Mouse (Mus musculus): ENCODE measurements around the gene Pex11a. TPM values are rescaled to one million over a fixed set of nuclear protein-coding genes. Genes with fewer than 3 reads are reported as not detected.

Pex11a gene
- total RNA-seq, 2 experiments from 2014 or later, result 10.4 to 11.7 TPM

DNA sequence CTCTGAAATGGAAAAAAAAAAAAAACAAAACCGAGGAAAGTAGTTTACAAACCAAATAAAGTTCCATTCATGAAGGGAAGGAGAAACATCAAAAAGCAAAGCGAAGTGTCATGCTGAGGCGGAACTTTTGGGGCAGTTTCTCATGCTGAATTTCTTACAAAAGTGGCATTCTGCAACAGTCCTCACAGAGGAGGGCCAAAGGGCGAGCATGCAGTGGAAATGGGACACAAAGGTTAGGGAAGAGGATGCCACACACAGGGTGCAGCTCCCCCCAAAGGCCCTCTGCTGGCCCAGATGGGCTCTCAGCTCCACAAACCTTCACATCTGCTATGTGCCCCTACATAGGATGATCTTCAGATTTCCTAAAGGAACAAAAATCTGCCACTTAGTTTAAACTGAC lies 2.7 kb downstream of the Pex11a start:
- no peak for DNase-seq (ENCODE audit: low spot score in 2 of 2)

DNA sequence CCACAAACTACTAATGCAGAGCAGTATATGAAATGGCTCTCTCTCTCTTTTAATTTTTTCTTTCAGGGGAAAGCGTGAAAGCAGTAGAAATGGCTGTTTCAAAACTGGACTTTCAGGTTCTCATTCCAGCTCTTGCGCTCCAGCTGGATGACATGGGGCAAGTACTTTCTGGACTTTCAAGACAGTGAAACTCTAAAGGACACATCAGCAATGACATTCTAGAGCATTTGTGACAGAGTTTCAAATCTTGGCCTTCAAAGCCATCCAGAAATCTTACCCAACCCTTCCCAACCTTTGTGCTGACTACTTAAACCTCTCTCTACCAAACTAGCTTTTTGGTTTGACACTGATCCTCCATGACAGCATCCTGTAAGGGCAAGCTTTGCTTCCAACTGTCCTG lies 4.0 kb downstream of the Pex11a start:
- DNase-seq (ENCODE audit: low spot score in 2 of 2), result no peak

DNA sequence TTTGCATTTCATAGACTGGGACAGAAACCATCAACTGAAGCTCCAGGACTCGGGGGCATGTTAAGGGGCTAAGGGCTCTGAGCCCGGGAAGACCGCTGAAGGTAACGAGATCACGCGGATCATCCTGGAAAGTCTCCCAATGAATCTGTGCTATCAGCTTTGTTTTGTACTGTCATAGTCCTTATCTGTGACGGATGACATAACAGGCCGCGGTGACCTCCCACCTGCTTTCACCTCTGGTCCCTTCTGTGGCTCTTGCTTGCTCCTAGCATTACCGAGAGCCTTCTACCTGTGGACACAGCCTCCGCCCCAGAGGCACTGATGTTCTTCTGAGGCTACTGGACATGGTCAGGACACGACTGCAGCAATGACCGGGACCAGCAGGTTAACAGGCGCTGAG lies 6.4 kb downstream of the Pex11a start:
- no peak for DNase-seq (ENCODE audit: low spot score in 2 of 2)

DNA sequence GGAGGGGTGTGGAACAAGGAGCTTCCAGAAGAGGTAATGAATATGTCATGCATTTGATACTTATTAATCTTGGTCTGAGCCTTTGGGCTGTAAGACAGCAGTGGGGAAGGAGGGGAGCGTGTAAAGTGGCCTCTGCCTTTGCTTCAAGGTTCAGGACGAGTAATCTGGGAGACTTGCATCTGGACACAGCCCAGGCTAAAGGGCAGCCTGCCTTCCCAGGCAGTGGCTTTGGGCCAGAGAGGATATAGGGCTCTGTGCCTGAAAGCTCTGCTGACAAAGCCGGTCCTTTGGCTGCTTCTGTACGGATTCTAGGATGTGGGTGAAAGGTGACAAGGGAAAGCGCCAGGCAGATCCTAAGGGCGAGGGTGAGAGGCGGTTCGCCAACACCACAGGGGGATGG lies 8.4 kb downstream of the Pex11a start:
- DNase-seq (ENCODE audit: low spot score in 2 of 2), result peak in 1 of 2 experiments; percentile 36

DNA sequence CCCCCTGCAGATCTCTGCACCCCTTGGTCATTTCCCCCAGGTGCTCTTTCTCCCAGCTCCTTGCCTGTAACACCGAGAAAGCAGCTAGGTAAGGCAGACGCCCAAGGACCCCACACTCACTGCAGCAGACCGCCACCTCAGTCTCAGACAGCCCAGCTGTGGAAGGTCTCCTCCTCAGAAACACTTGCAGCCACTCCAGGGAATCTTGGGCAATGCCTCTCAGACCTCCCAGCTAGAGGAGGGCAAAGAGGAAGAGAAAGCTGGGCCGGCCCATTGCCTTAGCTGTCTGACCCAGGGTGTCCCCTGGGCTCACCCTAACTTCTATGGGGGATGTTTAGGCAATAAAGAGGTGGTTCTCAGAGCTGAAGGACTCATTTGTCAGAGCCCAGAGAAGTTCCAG lies 10.3 kb downstream of the Pex11a start, which contains the start of gene Plin1:
Plin1 (minus strand) TSS at position 282 of the 400 bp plus-strand sequence.
- no peak for DNase-seq (ENCODE audit: low spot score in 2 of 2)

DNA sequence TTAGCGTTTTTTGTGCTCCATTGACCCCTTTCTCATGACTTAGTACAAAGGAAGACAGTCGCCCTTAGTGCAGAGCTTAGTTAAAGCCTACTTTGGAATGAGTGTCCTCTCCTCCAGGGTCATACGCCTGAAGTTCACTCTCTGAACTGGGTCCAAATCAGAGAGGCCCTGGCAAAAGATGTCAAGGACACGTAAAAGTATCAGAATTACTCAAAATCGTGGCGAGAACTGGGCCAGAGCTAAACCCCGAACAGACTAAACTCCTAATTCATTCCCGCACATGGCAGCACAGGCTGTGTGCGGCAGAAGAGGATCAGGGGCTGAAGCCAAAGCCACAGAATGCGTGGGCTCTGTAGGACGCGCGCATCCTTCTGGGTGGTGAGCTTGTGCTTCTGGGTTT lies 11.5 kb downstream of the Pex11a start:
- no peak for DNase-seq (ENCODE audit: low spot score in 2 of 2)

DNA sequence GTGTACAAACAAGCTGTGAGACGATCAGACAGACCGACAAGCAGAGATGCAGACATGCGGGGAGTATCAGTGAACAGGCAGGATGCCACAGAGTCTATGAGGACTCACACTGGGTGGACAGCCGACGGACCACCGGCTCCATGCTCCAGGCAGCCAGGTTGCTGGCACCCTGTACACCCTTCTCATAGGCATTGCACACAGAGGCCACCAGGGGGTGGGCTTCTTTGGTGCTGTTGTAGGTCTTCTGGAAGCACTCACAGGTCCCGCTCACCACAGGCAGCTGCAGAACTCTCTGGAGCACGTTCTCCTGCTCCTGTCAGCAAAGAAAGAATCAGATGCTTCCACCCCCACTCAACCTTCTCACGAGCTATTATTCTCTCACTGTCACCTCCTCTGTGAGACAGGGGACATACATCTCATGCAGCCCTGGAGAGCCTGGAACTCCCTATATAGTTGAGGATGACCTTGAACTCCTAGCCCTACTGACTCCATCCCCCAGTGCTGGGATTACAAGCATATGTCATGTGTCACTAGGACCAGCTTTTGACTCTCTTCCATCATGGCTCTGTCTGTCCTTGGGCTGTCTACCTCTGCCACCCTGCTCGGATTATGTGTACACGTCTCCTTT lies 13.1 kb downstream of the Pex11a start:
- DNase-seq (ENCODE audit: low spot score in 2 of 2), result no peak

DNA sequence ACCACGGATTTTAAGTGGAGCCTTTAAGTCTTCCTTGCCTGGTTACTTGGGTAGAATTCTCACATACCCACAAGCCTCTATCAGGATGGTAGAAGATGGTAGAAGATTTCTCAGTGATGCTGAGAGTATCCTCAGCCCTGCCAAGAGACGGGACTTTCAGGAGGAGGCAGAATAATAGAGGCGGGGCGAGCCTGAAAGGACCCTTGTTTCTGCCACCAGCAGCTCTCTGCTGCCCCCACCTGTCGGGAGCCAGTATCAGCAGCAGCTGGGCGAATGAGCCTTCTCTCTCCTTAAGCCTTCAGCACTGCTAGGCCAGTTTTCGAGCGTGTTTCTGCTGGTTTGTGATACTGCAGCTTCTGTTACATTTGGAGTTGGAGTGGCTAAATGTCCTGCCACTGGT lies 13.8 kb downstream of the Pex11a start:
- DNase-seq (ENCODE audit: low spot score in 2 of 2), result peak; percentile 81 to 82

DNA sequence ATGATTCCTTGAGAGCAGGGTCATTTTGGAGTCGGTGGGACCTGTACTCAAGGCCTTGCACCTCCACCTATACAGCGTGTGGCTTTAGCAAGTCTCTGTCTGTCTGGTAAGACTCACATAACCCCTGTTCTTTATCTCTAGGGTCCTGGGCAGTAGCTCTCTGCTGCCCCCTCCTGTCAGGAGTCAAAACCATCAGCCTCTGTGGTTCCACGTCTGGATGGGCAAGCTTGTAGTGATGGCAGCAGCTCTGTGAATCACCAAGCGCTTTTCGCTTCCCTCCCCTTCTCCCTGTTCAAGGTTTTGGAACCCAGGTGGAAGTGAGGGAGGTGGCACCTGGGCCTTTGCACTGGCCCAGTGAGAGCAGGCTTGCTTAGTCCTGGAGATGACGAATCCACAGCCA lies 14.7 kb downstream of the Pex11a start:
- peak; percentile 67 to 73 for DNase-seq (ENCODE audit: low spot score in 2 of 2)

DNA sequence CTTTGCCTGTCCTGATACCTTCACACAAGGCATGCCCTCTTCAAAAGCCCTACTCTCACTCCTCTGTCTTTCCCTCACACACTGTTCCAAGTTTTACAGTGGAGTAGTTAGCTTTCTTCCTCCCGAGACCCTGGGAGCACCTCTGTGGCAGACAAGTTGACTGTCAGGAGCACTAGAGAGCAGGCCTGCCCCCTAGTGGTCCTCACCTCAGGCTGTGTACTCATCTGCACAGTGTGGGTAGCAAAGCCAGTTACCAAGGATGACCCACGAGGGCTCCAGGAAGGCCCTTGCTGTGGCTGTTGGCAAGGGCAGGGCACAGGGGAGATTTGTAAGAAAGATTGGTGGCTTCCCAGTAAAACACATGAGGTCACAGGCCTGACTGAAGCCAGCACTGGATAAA lies 15.8 kb downstream of the Pex11a start:
- DNase-seq (ENCODE audit: low spot score in 2 of 2), result peak; percentile 56 to 68

DNA sequence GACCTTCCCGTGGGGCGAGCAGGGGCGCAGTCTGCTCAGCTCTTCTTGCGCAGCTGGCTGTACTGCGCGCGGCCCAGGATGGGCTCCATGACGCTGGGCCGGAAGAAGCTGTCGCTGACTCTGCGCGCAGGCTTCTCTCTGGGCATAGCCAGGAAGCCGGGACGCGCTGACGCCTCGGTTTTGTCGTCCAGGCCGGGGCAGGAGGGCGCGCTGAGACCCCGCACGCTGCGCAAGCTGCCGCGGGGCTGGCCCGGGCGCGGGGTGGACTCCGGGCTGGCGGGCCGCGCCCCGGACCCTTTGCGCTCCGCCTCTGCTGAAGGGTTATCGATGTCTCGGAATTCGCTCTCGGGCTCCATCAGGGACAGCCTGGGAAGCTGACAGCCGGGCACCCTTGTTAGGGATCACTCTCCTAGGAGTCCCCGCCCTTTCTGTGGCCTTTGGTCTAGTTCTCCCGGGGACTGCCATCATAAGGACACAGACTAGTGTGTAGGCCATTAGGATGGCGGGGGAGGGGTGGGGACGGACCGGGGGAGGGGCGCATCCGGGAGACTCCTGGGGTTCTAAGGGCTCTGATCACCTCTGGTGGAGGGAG lies 21.4 kb downstream of the Pex11a start:
- peak; percentile 58 to 62 for DNase-seq (ENCODE audit: low spot score in 2 of 2)

DNA sequence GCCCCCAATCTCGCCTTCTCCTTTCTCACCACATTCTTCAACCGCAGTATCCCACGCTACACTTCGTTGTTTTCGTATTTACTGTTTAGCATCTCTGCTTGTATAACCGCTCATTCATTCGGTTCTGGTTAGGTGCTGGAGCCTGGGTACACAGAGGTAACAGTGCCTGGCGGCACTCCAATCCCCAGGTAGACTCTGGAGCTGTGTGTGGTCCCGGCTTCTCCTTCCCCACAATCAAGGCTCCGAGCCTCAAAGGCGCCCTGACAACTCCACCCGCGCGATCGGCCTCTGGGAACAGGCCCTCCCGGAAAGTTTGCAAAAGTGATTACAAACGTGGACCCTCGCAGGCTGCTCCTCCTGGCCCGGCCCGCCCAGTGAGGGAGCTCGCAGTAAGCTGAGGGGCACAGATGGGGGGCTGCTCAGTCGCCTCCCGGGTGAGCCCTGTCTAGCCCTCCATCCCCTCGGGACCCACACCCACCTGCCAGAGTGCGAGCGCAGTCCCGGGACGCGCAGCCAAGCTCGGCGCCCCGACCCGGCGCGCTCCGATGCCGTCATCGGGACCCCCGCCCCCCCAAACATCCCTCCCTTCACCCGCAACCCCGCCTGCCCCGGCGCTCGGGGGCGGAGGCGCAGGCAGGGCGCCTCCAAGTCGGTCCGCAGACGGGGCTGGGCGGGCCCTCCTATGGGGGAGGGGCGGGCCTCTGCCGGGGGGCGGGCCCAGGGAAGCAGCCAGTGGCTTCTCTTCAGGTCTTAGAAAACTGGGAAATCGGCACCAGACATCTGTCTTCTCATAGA lies 27.5 kb downstream of the Pex11a start, which contains the start of gene Kif7:
Kif7 (minus strand) TSS at position 534 of the 795 bp plus-strand sequence.
- DNase-seq (ENCODE audit: low spot score in 2 of 2), result peak; percentile 50 to 76

DNA sequence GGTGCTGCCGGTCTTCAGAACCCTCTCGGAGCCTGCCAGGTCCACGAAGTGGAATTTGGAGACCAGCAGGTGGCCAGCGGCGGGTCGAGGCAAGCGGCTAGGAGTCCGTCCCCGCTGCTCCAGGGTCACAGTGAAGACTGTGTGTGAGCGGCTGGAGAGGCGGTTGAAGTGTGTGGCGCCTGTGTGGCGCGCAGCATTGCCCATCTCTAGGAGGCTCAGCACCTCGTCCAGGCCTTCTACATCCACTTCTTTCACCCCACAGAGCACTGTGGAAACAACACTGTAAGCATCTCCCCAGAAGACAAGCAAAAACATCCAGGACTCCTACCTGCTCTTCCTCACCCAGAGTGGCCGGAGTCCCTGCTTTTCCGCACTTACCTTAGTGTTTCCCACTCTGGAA lies 32.1 kb downstream of the Pex11a start:
- DNase-seq (ENCODE audit: low spot score in 2 of 2), result no peak

DNA sequence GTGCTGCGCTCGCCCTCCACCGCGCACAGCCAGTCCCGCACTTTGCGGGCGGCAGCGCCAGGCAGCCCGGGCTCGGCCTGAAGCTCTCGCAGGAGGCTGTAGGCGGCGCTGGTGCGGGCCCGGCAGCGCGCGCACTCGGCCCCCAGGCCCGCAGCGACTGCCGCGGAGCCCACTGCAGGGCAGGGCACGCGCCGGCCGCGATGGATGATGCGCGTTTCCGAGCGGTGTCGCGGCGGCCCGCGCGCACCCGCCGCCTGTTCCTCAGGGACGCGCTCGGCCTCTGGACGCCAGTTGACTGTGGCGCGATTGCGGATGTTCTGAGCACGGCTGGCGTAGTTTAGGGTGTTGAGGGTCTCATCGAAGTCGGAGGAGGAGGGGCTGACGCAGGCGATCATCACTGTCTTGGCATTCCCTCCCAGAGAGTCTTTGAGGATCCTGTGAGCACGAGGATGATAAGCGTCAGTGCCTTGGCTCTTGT lies 32.8 kb downstream of the Pex11a start:
- peak; percentile 59 to 79 for DNase-seq (ENCODE audit: low spot score in 2 of 2)

DNA sequence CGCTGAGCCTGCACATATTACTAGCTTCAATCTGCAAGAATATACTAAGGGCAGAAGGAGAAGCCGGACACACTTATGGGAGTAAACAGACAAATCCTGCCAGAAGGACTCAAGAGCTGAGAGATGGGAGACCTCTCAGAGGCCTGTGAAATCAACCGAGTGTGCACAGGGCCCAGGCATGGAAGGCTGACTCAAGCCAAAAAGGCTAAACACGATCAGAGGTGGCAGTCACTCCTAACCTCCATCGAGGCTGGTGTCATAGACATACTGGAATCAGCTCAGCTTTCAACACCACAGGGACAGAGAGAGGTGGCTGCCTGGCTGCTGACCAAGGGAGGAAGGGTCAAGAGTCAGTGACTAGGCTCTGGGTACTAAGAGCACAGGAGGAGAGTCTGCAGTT lies 37.7 kb downstream of the Pex11a start:
- no peak for DNase-seq (ENCODE audit: low spot score in 2 of 2)

DNA sequence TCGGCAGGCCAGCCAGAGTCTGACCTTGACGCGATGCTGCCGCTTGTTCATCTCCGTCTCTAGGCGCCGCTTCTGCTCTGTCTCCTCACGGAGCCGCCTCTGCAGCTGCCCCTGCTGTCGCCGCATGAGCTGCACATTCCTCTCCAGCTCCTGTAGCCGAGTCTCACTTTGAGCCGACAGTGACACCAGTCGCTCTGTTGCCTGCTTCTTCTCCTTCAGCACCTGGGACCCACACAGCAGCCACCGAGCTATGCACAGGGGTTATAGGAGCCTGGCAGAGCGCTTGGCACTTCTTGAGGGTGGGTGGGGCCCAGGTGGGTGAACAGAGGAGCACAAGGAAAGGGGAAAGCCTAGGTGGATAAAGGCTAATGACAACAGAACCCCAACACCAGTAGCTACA lies 40.2 kb downstream of the Pex11a start:
- no peak for DNase-seq (ENCODE audit: low spot score in 2 of 2)

DNA sequence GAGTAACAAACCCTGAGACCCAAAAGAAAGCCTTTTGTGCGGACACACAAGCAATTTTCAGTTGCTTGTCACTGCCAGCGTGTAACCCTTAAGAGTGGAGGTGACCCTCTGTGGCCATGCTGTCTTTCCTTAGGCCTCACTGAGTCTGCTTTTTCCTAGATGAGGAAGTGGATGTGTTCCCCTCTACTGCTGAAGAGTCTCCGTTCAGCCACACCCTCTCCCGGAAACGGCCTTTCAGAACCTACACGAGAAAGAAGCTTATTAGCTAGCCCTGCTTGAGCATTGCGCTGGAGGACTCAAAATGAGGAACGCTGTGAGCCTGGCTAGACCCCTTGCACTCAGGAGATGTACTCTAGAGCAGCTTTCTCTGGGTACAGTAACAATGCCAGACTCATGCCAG lies 46.4 kb downstream of the Pex11a start:
- DNase-seq (ENCODE audit: low spot score in 2 of 2), result no peak

Other genes starting within 250 kb of the Pex11a start
- gene Rhcg, start 125.5 kb downstream of the Pex11a start, total RNA-seq (2021), result 1 to 10 TPM; 1.4 to 3.2 TPM
- 1 to 10 TPM in 1 of 2 experiments, under 1 TPM in 1; 0.96 to 1.3 TPM for gene Ticrr, start 82.9 kb downstream of the Pex11a start, total RNA-seq (2021)
- gene Kif7, start 27.4 kb downstream of the Pex11a start, total RNA-seq (2021), result 1 to 10 TPM; 3.7 to 3.8 TPM
- gene Plin1, start 10.2 kb downstream of the Pex11a start, total RNA-seq (2021), result under 1 TPM; 0.18 to 0.22 TPM
- under 1 TPM; 0.21 to 0.25 TPM for gene Wdr93, start within 50 bp of the Pex11a start, total RNA-seq (2021)
- under 1 TPM in 1 of 2 experiments, not detected in 1; 0.57 TPM for gene Mesp1, start 50.7 kb upstream of the Pex11a start, total RNA-seq (2021)
- 1 to 10 TPM; 1.6 to 1.8 TPM for gene Mesp2, start 67.6 kb upstream of the Pex11a start, total RNA-seq (2021)
- 1 to 10 TPM; 5.6 to 6.0 TPM for gene Anpep, start 117.9 kb upstream of the Pex11a start, total RNA-seq (2021)
- 10 to 100 TPM; 46.5 to 51.3 TPM for gene Ap3s2, start 177.5 kb upstream of the Pex11a start, total RNA-seq (2021)
- 10 to 100 TPM; 12.2 to 13.1 TPM for gene Arpin, start 192.2 kb upstream of the Pex11a start, total RNA-seq (2021)